Mouse (Mus musculus): ENCODE measurements at regions not wholly inside any gene's neighbourhood (a gene's known extent, or its start where the extent isn't known, plus 50 kb on each side); places are given as distances from the start of the nearest gene placed in this dataset.
A peak's percentile ranks its signal among the peaks of the same experiment; 100 is the strongest.

DNA sequence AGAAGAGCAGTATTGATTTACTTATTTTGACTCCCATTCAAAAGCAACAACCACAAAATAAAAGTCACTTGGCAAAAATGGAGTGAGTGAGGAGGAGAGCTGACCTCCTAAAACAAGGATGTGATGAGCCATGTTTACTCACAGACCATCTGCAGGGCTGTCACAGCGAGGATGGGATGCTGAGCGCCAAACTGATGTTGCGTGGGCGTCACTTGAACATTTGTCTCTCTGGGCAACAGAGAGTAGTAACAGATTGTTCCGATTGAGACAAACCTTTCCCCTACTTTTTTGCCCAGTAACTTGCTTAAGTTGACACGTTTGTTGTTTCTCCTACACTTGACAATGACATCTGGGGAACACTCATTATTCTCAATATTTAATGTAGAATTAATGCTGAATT, 97.0 kb upstream of the Cxcl12 start:
- Histone ChIP-seq H3K79me2 (ENCODE audit: control insufficient read depth, insufficient read depth, low read length) (no peaks in the 10 kb centered on the region), H3K4me3 (ENCODE audit: insufficient read depth, low read depth, low read length) (no peak overlapping the region), H3K27ac (replicated peaks; ENCODE audit: insufficient read depth, low read depth, low read length) (no peak overlapping the region), H3K27me3 (ENCODE audit: control insufficient read depth, insufficient read depth, low read length) (no peaks in the 10 kb centered on the region), H3K4me1 (ENCODE audit: control insufficient read depth, insufficient read depth, low read length) (no peaks in the 10 kb centered on the region), H3K9ac (ENCODE audit: low read depth, low read length) (no peak overlapping the region), H3K36me3 (ENCODE audit: control insufficient read depth, insufficient read depth, low read length) (no peaks in the 10 kb centered on the region)
- no peak for DNase-seq (ENCODE audit: extremely low read depth, low read depth, low spot score)
- WGBS: 75% methylated on average over 6 of the region's 6 CpGs
- TF ChIP-seq POLR2A (IDR thresholded peaks at IDR 0.05; ENCODE audit: extremely low read depth, insufficient read depth, low read length) (no peak), CTCF (IDR thresholded peaks at IDR 0.05; ENCODE audit: low read depth, low read length) (no peak)

GRCm38 (mm10) chr6:117071857-117072256, 96.5 kb upstream of the Cxcl12 start:
- Histone ChIP-seq H3K4me1 (ENCODE audit: control insufficient read depth, insufficient read depth, low read length) (no peaks in the 10 kb centered on the region), H3K27me3 (ENCODE audit: control insufficient read depth, insufficient read depth, low read length) (no peaks in the 10 kb centered on the region), H3K9ac (ENCODE audit: low read depth, low read length) (no peak overlapping the region), H3K4me3 (ENCODE audit: insufficient read depth, low read depth, low read length) (no peak overlapping the region), H3K79me2 (ENCODE audit: control insufficient read depth, insufficient read depth, low read length) (no peaks in the 10 kb centered on the region), H3K36me3 (ENCODE audit: control insufficient read depth, insufficient read depth, low read length) (no peaks in the 10 kb centered on the region), H3K27ac (replicated peaks; ENCODE audit: insufficient read depth, low read depth, low read length) (no peak overlapping the region)
- TF ChIP-seq POLR2A (IDR thresholded peaks at IDR 0.05; ENCODE audit: extremely low read depth, insufficient read depth, low read length) (no peak), CTCF (IDR thresholded peaks at IDR 0.05; ENCODE audit: low read depth, low read length) (no peak)
- WGBS: 83% methylated on average over 8 of the region's 8 CpGs
- DNase-seq (ENCODE audit: extremely low read depth, low read depth, low spot score): no peak

DNA sequence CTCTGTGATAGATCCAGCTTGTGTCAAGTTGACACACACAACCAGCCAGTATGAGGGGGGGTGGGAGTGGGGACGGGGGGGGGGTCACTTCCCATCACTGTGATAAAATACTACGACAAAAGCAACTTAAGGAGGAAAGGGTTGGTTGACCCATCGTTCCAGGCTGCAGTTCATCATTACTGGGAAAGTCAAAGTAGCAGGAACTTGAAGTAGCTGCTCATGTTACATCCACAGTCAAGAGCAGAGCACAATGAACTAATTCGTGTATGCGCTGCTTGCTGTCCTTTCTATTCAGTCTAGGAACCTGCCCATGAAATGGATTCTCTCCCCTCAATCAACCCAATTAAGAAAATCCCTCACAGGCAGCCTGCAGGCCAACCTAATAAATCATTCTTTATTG, 88.8 kb upstream of the Cxcl12 start:
- no peaks in the 10 kb centered on the region for H3K79me2 ChIP-seq (ENCODE audit: control insufficient read depth, insufficient read depth, low read length)
- no peaks in the 10 kb centered on the region for H3K4me1 ChIP-seq (ENCODE audit: control insufficient read depth, insufficient read depth, low read length)
- H3K36me3 ChIP-seq (ENCODE audit: control insufficient read depth, insufficient read depth, low read length): no peaks in the 10 kb centered on the region
- no peak for TF ChIP-seq CTCF (IDR thresholded peaks at IDR 0.05; ENCODE audit: low read depth, low read length)
- TF ChIP-seq POLR2A (IDR thresholded peaks at IDR 0.05; ENCODE audit: extremely low read depth, insufficient read depth, low read length): no peak
- H3K4me3 ChIP-seq (ENCODE audit: insufficient read depth, low read depth, low read length): no peak overlapping the region
- H3K27ac ChIP-seq (replicated peaks; ENCODE audit: insufficient read depth, low read depth, low read length): no peak overlapping the region
- DNase-seq (ENCODE audit: extremely low read depth, low read depth, low spot score): no peak
- 75% methylated on average over 5 of the region's 5 CpGs for WGBS
- no peak overlapping the region for H3K9ac ChIP-seq (ENCODE audit: low read depth, low read length)
- H3K27me3 ChIP-seq (ENCODE audit: control insufficient read depth, insufficient read depth, low read length): no peaks in the 10 kb centered on the region

DNA sequence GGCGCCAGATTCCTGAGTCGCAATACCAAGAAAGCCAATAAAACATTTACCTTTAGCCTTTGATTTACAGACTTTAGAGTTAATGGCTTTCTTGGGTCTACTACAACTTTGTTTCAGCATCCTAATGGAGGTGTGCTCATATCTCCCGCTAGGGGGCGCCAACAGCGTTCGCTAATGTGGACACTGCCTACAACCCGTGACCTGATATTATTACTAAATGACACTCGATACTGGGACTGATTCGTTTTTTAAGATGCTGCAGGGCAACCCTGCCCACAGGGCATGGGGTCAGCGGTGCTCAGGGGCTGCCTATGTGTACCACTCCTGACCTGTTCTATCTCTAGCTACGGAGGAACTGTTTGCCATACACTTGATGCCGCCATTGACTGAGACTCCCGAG, 87.4 kb upstream of the Cxcl12 start:
- DNase-seq (ENCODE audit: extremely low read depth, low read depth, low spot score): peak; percentile 4

DNA sequence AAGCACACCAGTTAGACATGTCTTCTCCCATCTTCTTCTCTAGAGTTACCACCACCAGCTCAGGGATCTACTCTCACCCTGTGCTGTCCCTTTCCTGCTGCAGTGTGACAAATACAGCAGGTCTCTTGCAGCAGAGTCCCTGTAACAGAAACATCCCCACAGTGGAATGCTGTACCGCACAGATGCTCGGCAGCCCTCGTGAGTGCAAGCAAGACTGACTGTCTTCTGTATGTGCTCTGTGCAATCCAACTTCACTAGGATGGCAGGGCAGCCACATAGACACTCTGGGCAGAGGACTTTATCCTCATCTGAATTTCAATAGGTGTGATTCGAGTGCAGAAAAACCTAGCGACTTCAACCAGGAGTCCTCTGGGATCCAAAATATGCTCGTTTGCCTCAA, 84.1 kb upstream of the Cxcl12 start:
- H3K9ac ChIP-seq (ENCODE audit: low read depth, low read length): no peak overlapping the region
- H3K36me3 ChIP-seq (ENCODE audit: control insufficient read depth, insufficient read depth, low read length): no peaks in the 10 kb centered on the region
- no peaks in the 10 kb centered on the region for H3K27me3 ChIP-seq (ENCODE audit: control insufficient read depth, insufficient read depth, low read length)
- H3K79me2 ChIP-seq (ENCODE audit: control insufficient read depth, insufficient read depth, low read length): no peaks in the 10 kb centered on the region
- TF ChIP-seq CTCF (IDR thresholded peaks at IDR 0.05; ENCODE audit: low read depth, low read length) (no peak), POLR2A (IDR thresholded peaks at IDR 0.05; ENCODE audit: extremely low read depth, insufficient read depth, low read length) (no peak)
- DNase-seq (ENCODE audit: extremely low read depth, low read depth, low spot score): no peak
- no peak overlapping the region for H3K4me3 ChIP-seq (ENCODE audit: insufficient read depth, low read depth, low read length)
- WGBS: 69% methylated on average over 6 of the region's 6 CpGs
- H3K27ac ChIP-seq (replicated peaks; ENCODE audit: insufficient read depth, low read depth, low read length): no peak overlapping the region
- H3K4me1 ChIP-seq (ENCODE audit: control insufficient read depth, insufficient read depth, low read length): no peaks in the 10 kb centered on the region

More for the DNA sequence above, 87.4 kb upstream of the Cxcl12 start:
- Histone ChIP-seq H3K27me3 (ENCODE audit: control insufficient read depth, insufficient read depth, low read length) (no peaks in the 10 kb centered on the region), H3K9ac (ENCODE audit: low read depth, low read length) (no peak overlapping the region), H3K27ac (replicated peaks; ENCODE audit: insufficient read depth, low read depth, low read length) (no peak overlapping the region), H3K4me3 (ENCODE audit: insufficient read depth, low read depth, low read length) (no peak overlapping the region), H3K4me1 (ENCODE audit: control insufficient read depth, insufficient read depth, low read length) (no peaks in the 10 kb centered on the region), H3K36me3 (ENCODE audit: control insufficient read depth, insufficient read depth, low read length) (no peaks in the 10 kb centered on the region), H3K79me2 (ENCODE audit: control insufficient read depth, insufficient read depth, low read length) (no peaks in the 10 kb centered on the region)
- TF ChIP-seq POLR2A (IDR thresholded peaks at IDR 0.05; ENCODE audit: extremely low read depth, insufficient read depth, low read length) (no peak), CTCF (IDR thresholded peaks at IDR 0.05; ENCODE audit: low read depth, low read length) (peak; percentile 67)
- WGBS: 36% methylated on average over 13 of the region's 13 CpGs

DNA sequence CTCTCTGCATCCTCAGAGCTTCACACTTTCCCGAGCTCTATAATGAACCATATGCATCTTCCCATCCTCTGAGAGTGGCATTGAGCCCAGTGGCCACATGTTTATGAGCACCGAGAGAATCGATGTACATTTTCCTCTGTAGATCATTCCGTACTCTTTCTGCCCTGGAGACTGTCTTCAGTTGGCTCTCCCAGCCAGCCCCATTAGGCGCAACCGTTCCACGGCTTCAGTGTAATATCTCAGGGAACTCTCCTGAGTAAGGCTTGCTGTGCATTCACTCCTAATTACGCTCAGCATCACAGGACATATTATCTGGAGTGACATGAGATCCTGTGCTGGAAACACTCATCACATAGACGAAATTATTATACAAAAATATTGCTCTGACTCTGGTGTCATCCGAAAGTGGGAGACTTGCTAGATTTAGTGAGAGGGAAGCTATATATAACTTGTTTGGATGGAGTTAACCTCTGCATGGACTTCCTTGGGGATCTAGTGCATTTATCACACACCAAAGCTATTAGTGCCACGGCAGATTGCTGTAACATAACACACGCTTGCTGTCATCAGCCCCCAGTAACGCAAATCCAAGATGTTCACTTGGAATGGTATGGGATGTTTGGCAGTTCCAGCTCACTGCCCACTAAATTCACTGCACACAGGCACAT, 83.4 kb upstream of the Cxcl12 start:
- no peak for DNase-seq (ENCODE audit: extremely low read depth, low read depth, low spot score)
- 75% methylated on average over 13 of the region's 13 CpGs for WGBS
- TF ChIP-seq CTCF (IDR thresholded peaks at IDR 0.05; ENCODE audit: low read depth, low read length) (no peak), POLR2A (IDR thresholded peaks at IDR 0.05; ENCODE audit: extremely low read depth, insufficient read depth, low read length) (no peak)

More for the DNA sequence above, 83.4 kb upstream of the Cxcl12 start:
- Histone ChIP-seq H3K9ac (ENCODE audit: low read depth, low read length) (no peak overlapping the region), H3K36me3 (ENCODE audit: control insufficient read depth, insufficient read depth, low read length) (no peaks in the 10 kb centered on the region), H3K4me1 (ENCODE audit: control insufficient read depth, insufficient read depth, low read length) (no peaks in the 10 kb centered on the region), H3K4me3 (ENCODE audit: insufficient read depth, low read depth, low read length) (no peak overlapping the region), H3K27me3 (ENCODE audit: control insufficient read depth, insufficient read depth, low read length) (no peaks in the 10 kb centered on the region), H3K79me2 (ENCODE audit: control insufficient read depth, insufficient read depth, low read length) (no peaks in the 10 kb centered on the region), H3K27ac (replicated peaks; ENCODE audit: insufficient read depth, low read depth, low read length) (no peak overlapping the region)

All from liver, adult 2 months (tissue).